Mouse (Mus musculus) adrenal gland, postnatal 25 days (tissue): ENCODE results near the gene Apol9a. TPM values are rescaled to one million over a fixed set of nuclear protein-coding genes. Genes with fewer than 3 reads are reported as not detected.

Experiments used
- DNase-seq: peaks from one replicate; pipeline ENCODE4 v3.0.0; 2021; ENCODE audit warnings: mixed read lengths
- total RNA-seq: library from RNA; stranded (reverse); gene quantifications from 2 replicates; pipeline ENCODE4 v1.2.3, GENCODE M21; 2021

Gene Apol9a
- total RNA-seq, 1 experiment from 2014 or later = 0.91 TPM

GRCm38 (mm10) chr15:77377419-77377818, 33.5 kb downstream of the Apol9a start:
- DNase-seq = no peak

- peak; percentile 52 for DNase-seq
These were observed 34.0 kb downstream of the Apol9a start for GRCm38 (mm10) chr15:77376920-77377319.

- no peak for DNase-seq
These were observed 40.3 kb downstream of the Apol9a start for GRCm38 (mm10) chr15:77370588-77370987.

- DNase-seq = no peak
These were observed 41.0 kb downstream of the Apol9a start for GRCm38 (mm10) chr15:77369981-77370380.

GRCm38 (mm10) chr15:77368818-77369320, 42.1 kb downstream of the Apol9a start:
- no peak for DNase-seq

- DNase-seq = peak; percentile 95
These were observed 42.8 kb downstream of the Apol9a start for GRCm38 (mm10) chr15:77368148-77368547.

- no peak for DNase-seq
These were observed 43.4 kb downstream of the Apol9a start for GRCm38 (mm10) chr15:77367504-77367903.

GRCm38 (mm10) chr15:77366706-77367484, 44.0 kb downstream of the Apol9a start:
- DNase-seq = peak; percentile 88

GRCm38 (mm10) chr15:77365700-77366570, 45.0 kb downstream of the Apol9a start:
- no peak for DNase-seq

GRCm38 (mm10) chr15:77364026-77364425, 46.9 kb downstream of the Apol9a start:
- DNase-seq = no peak

GRCm38 (mm10) chr15:77363578-77363977, 47.4 kb downstream of the Apol9a start:
- no peak for DNase-seq

GRCm38 (mm10) chr15:77362952-77363351, 48.0 kb downstream of the Apol9a start:
- DNase-seq = no peak

- DNase-seq = no peak
These were observed 51.0 kb downstream of the Apol9a start for GRCm38 (mm10) chr15:77359905-77360304.

- no peak for DNase-seq
These were observed 51.4 kb downstream of the Apol9a start for GRCm38 (mm10) chr15:77359486-77359885.

GRCm38 (mm10) chr15:77359084-77359483, 51.9 kb downstream of the Apol9a start:
- DNase-seq = no peak

- peak; percentile 83 for DNase-seq
These were observed 52.5 kb downstream of the Apol9a start for GRCm38 (mm10) chr15:77358320-77359040.

GRCm38 (mm10) chr15:77356248-77356810, 54.6 kb downstream of the Apol9a start:
- no peak for DNase-seq

GRCm38 (mm10) chr15:77354848-77355551, 55.9 kb downstream of the Apol9a start:
- no peak for DNase-seq

- no peak for DNase-seq
These were observed 56.5 kb downstream of the Apol9a start for GRCm38 (mm10) chr15:77354496-77354847.
